Mouse (Mus musculus) MEL (cell line): ENCODE results near the gene Mypn. TPM values are rescaled to one million over a fixed set of nuclear protein-coding genes. Genes with fewer than 3 reads are reported as not detected.

Experiments used
- DNase-seq: peaks from one replicate; pipeline ENCODE4 v3.0.0; 2011; ENCODE audit warnings: low read depth, low spot score
- H3K27ac ChIP-seq: 2 replicates; pipeline ENCODE4 v1.5.1; 2012; ENCODE audit warnings: low read depth, mild to moderate bottlenecking, control low read depth, low read length, moderate library complexity; ENCODE audit not compliant: control insufficient read depth
- H3K27me3 ChIP-seq, 2 experiments: fragments of 150-350 bp in 1 of 2; sonication (generic) in 1 of 2; 2 replicates each; pipeline ENCODE4 v1.6.1; 2012; ENCODE audit warnings: low read length in 2 of 2, mild to moderate bottlenecking in 2 of 2, improper control_type of control experiment in 1 of 2, moderate library complexity in 1 of 2; ENCODE audit not compliant: insufficient read depth in 2 of 2, control insufficient read depth in 1 of 2
- H3K36me3 ChIP-seq, 2 experiments: 2 replicates each; pipeline ENCODE4 v1.6.1; 2012 to 2014; ENCODE audit warnings: low read length in 2 of 2, improper control_type of control experiment in 1 of 2, inconsistent platforms in 1 of 2, mild to moderate bottlenecking in 1 of 2; ENCODE audit not compliant: insufficient read depth in 2 of 2, control insufficient read depth in 1 of 2
- H3K4me1 ChIP-seq, 2 experiments: fragments of 150-350 bp in 1 of 2; sonication (generic) in 1 of 2; 2 replicates each; pipeline ENCODE4 v1.6.1; 2012; ENCODE audit warnings: low read length in 2 of 2, improper control_type of control experiment in 1 of 2, mild to moderate bottlenecking in 1 of 2; ENCODE audit not compliant: insufficient read depth in 2 of 2, control insufficient read depth in 1 of 2
- H3K4me3 ChIP-seq, 2 experiments: fragments of 150-350 bp in 1 of 2; sonication (generic) in 1 of 2; 2 replicates each; pipeline ENCODE4 v1.5.1; 2012; ENCODE audit warnings: low read depth in 2 of 2, low read length in 2 of 2, mild to moderate bottlenecking in 2 of 2, moderate library complexity in 2 of 2, control low read depth in 1 of 2, improper control_type of control experiment in 1 of 2; ENCODE audit not compliant: control insufficient read depth in 1 of 2, insufficient read depth in 1 of 2
- H3K79me2 ChIP-seq: 2 replicates; pipeline ENCODE4 v1.6.1; 2012; ENCODE audit warnings: mild to moderate bottlenecking, low read length, moderate library complexity; ENCODE audit not compliant: control insufficient read depth, poor library complexity, insufficient read depth
- H3K9ac ChIP-seq: 2 replicates; pipeline ENCODE4 v1.6.1; 2012; ENCODE audit warnings: low read depth, mild to moderate bottlenecking, control low read depth, low read length, moderate library complexity; ENCODE audit not compliant: control insufficient read depth, poor library complexity, severe bottlenecking
- H3K9me3 ChIP-seq: fragments of 150-350 bp; sonication (generic); replicated peaks from 2 replicates; pipeline ENCODE4 v1.6.1; 2012; ENCODE audit warnings: mild to moderate bottlenecking, low read length, improper control_type of control experiment, moderate library complexity; ENCODE audit not compliant: insufficient read depth
- CTCF ChIP-seq, 3 experiments: IDR thresholded peaks in 2 of 3; conservative IDR thresholded peaks in 1 of 3; 2 replicates each; pipeline ENCODE4 v1.5.1; 2011 to 2012; ENCODE audit warnings: low read length in 3 of 3, low read depth in 2 of 3, mild to moderate bottlenecking in 2 of 3, improper control_type of control experiment in 1 of 3, inconsistent platforms in 1 of 3, mixed read lengths in 1 of 3, moderate library complexity in 1 of 3; ENCODE audit not compliant: control insufficient read depth in 1 of 3, insufficient read depth in 1 of 3, poor library complexity in 1 of 3, severe bottlenecking in 1 of 3
- ELF1 ChIP-seq: IDR thresholded peaks from 2 replicates; pipeline ENCODE4 v1.6.1; 2014; ENCODE audit warnings: low read depth, mild to moderate bottlenecking, inconsistent platforms, low read length, improper control_type of control experiment, moderate library complexity
- EP300 ChIP-seq, 2 experiments: IDR thresholded peaks; 2 replicates each; pipeline ENCODE4 v1.6.1; 2011; ENCODE audit warnings: improper control_type of control experiment in 2 of 2, low read length in 2 of 2, low read depth in 1 of 2, mild to moderate bottlenecking in 1 of 2
- GABPA ChIP-seq: IDR thresholded peaks from 2 replicates; pipeline ENCODE4 v1.6.1; 2012; ENCODE audit warnings: low read depth, mild to moderate bottlenecking, inconsistent platforms, low read length, improper control_type of control experiment, moderate library complexity
- GATA1 ChIP-seq: IDR thresholded peaks from 2 replicates; pipeline ENCODE4 v1.6.1; 2011; ENCODE audit warnings: low read depth, low read length, improper control_type of control experiment
- MAFK ChIP-seq: IDR thresholded peaks from 2 replicates; pipeline ENCODE4 v1.6.1; 2011; ENCODE audit warnings: low read depth, mild to moderate bottlenecking, low read length, improper control_type of control experiment, borderline replicate concordance
- MAX ChIP-seq: IDR thresholded peaks from 2 replicates; pipeline ENCODE4 v1.6.1; 2011; ENCODE audit warnings: low read length, improper control_type of control experiment
- MAZ ChIP-seq: IDR thresholded peaks from 2 replicates; pipeline ENCODE4 v1.6.1; 2012; ENCODE audit warnings: low read depth, mild to moderate bottlenecking, inconsistent platforms, low read length, improper control_type of control experiment
- MYB ChIP-seq: IDR thresholded peaks from 2 replicates; pipeline ENCODE4 v1.6.1; 2011; ENCODE audit warnings: mild to moderate bottlenecking, low read depth, low read length, improper control_type of control experiment
- NRF1 ChIP-seq: IDR thresholded peaks from 2 replicates; pipeline ENCODE4 v1.6.1; 2014; ENCODE audit warnings: low read depth, mild to moderate bottlenecking, inconsistent platforms, low read length, improper control_type of control experiment, moderate library complexity; ENCODE audit not compliant: poor library complexity, insufficient read depth, severe bottlenecking
- POLR2AphosphoS2 ChIP-seq: IDR thresholded peaks from 2 replicates; pipeline ENCODE4 v1.6.1; 2011; ENCODE audit warnings: low read length, improper control_type of control experiment
- POLR2AphosphoS5 ChIP-seq: IDR thresholded peaks from 2 replicates; pipeline ENCODE4 v1.6.1; 2012; ENCODE audit warnings: low read depth, borderline replicate concordance, mild to moderate bottlenecking, inconsistent platforms, low read length, moderate library complexity, mixed read lengths
- SMC3 ChIP-seq: IDR thresholded peaks from 2 replicates; pipeline ENCODE4 v1.6.1; 2011; ENCODE audit warnings: low read depth, low read length, improper control_type of control experiment
- TCF12 ChIP-seq: IDR thresholded peaks from 2 replicates; pipeline ENCODE4 v1.6.1; 2014; ENCODE audit warnings: low read depth, mild to moderate bottlenecking, inconsistent platforms, low read length, improper control_type of control experiment, moderate library complexity
- UBTF ChIP-seq: IDR thresholded peaks from 2 replicates; pipeline ENCODE4 v1.6.1; 2012; ENCODE audit warnings: low read depth, mild to moderate bottlenecking, inconsistent platforms, low read length, improper control_type of control experiment, moderate library complexity, borderline replicate concordance; ENCODE audit not compliant: insufficient read depth
- ZC3H11A ChIP-seq: IDR thresholded peaks from 2 replicates; pipeline ENCODE4 v1.6.1; 2012; ENCODE audit warnings: low read depth, mild to moderate bottlenecking, inconsistent platforms, low read length, improper control_type of control experiment
- ZKSCAN1 ChIP-seq: IDR thresholded peaks from 2 replicates; pipeline ENCODE4 v1.6.1; 2012; ENCODE audit warnings: low read depth, mild to moderate bottlenecking, inconsistent platforms, low read length, improper control_type of control experiment, moderate library complexity
- ZMIZ1 ChIP-seq: IDR thresholded peaks from 2 replicates; pipeline ENCODE4 v1.6.1; 2012; ENCODE audit warnings: low read depth, mild to moderate bottlenecking, inconsistent platforms, low read length, improper control_type of control experiment, moderate library complexity
- polyA plus RNA-seq, 2 experiments: library from polyadenylated mRNA; stranded (reverse) in 1 of 2; unstranded in 1 of 2; fragments of >175 nt in 1 of 2; fragments of >200 nt in 1 of 2; gene quantifications; 2 replicates each; pipeline versions ENCODE4 v1.2.1 to v1.2.4; 2012; ENCODE audit warnings: low replicate concordance in 2 of 2, low read depth in 1 of 2; ENCODE audit not compliant: insufficient read length in 2 of 2, insufficient read depth in 1 of 2, missing spikeins in 1 of 2
- total RNA-seq: library from RNA; depleted of rRNA; stranded (reverse); fragments of 300-350 nt; gene quantifications from 2 replicates; pipeline ENCODE4 v1.2.3, GENCODE M21; 2012

Gene Mypn
- total and polyA plus RNA-seq, 3 experiments: not detected

DNA sequence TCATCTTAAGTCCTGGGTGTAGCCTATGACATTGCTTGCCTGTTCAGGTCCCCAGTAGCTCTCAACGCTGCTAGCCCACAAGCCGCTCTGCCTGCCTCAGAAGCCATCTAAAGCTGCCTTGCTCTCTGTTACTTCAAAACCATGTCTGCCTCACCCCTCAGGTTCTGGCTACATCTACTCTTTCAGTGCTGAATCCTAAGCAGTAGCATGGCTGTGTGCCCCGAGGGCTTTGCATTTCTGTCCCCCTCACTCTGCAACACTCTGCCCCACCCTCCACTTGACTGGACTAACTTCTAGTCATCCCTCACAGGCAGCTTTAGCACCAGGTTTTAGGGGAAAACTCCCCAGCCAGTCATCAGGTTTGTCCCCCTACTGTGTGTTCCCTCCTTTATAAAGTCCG, 19.3 kb downstream of the Mypn start:
- no peak for DNase-seq
- H3K27me3 ChIP-seq: peaks cover 7 to 10% of the 10 kb centered on the region in 2 experiments
- no peak overlapping the region for H3K27ac ChIP-seq
- no peak for TF ChIP-seq POLR2AphosphoS5
- no peak for TF ChIP-seq ZMIZ1
- no peak for TF ChIP-seq GATA1
- TF ChIP-seq POLR2AphosphoS2: no peak
- no peak for TF ChIP-seq ZKSCAN1
- no peak for TF ChIP-seq UBTF
- TF ChIP-seq ELF1: no peak
- no peak for TF ChIP-seq NRF1
- TF ChIP-seq MYB: no peak
- no peak for TF ChIP-seq GABPA
- TF ChIP-seq SMC3: no peak
- TF ChIP-seq CTCF (IDR thresholded peaks at IDR 0.05 in 2 of 3, conservative IDR thresholded peaks at IDR 0.05 in 1 of 3; ENCODE audit: control insufficient read depth in 1 of 3, insufficient read depth in 1 of 3, low read depth in 2 of 3, low read length in 3 of 3, poor library complexity in 1 of 3, severe bottlenecking in 1 of 3): no peak
- no peaks in the 10 kb centered on the region for H3K79me2 ChIP-seq
- H3K36me3 ChIP-seq: no peaks in the 10 kb centered on the region
- no peak overlapping the region for H3K9ac ChIP-seq
- no peaks in the 10 kb centered on the region for H3K4me1 ChIP-seq
- H3K4me3 ChIP-seq: no peak overlapping the region
- H3K9me3 ChIP-seq: no peaks in the 10 kb centered on the region

- Histone ChIP-seq H3K27me3 (peaks cover 7 to 8% of the 10 kb centered on the region in 2 experiments), H3K27ac (no peak overlapping the region), H3K9ac (no peak overlapping the region), H3K9me3 (no peaks in the 10 kb centered on the region), H3K79me2 (no peaks in the 10 kb centered on the region), H3K36me3 (no peaks in the 10 kb centered on the region), H3K4me1 (peaks cover 0 to 2% of the 10 kb centered on the region in 2 experiments; a peak in 1 of 4 replicates), H3K4me3 (no peak overlapping the region)
- TF ChIP-seq MAZ (no peak), MAX (no peak), UBTF (no peak), EP300 (IDR thresholded peaks at IDR 0.05; ENCODE audit: low read depth in 1 of 2, low read length in 2 of 2) (no peak), POLR2AphosphoS2 (no peak), TCF12 (no peak), MAFK (no peak), ZC3H11A (no peak)
- no peak for DNase-seq
Measured at GRCm38 (mm10) chr10:63182177-63182768, 21.5 kb downstream of the Mypn start.
